Mouse (Mus musculus) left cerebral cortex, postnatal 14 days (tissue): ENCODE results near the gene Rc3h2. TPM values are rescaled to one million over a fixed set of nuclear protein-coding genes. Genes with fewer than 3 reads are reported as not detected.

Source experiments
- DNase-seq, 2 experiments: peaks; one replicate each; pipeline ENCODE4 v3.0.0; 2021 to 2022; ENCODE audit warnings: low spot score in 2 of 2, mixed read lengths in 1 of 2
- intact Hi-C: fragments of 180-260 bp; cut with DNase I; formaldehyde crosslinking; loops from one replicate; pipeline ENCODE4 v1.15.1; 2025
- total RNA-seq, 2 experiments: library from RNA; stranded (reverse); gene quantifications; 2 replicates each; pipeline ENCODE4 v1.2.3; 2021

Gene Rc3h2
- total RNA-seq, 2 experiments from 2014 or later: 81.1 to 92.8 TPM

GRCm38 (mm10) chr2:37355571-37355970 is 67.1 kb downstream of the Rc3h2 start:
- intact Hi-C loops: no loop called here
- no peak for DNase-seq

GRCm38 (mm10) chr2:37351671-37352070 is 71.0 kb downstream of the Rc3h2 start:
- DNase-seq: peak; percentile 49 to 50
- intact Hi-C loops: no loop called here

GRCm38 (mm10) chr2:37338497-37339187 is 84.1 kb downstream of the Rc3h2 start:
- intact Hi-C loops: loop anchor here (10.0 kb wide), 2 partner anchors 1124 to 1334 kb away; no protein-coding TSS in a partner anchor
- DNase-seq: peak; percentile 61 to 75

- intact Hi-C loops: loop anchor here (10.0 kb wide), 2 partner anchors 1119 to 1329 kb away; no protein-coding TSS in a partner anchor
- DNase-seq: no peak
Observed at GRCm38 (mm10) chr2:37333321-37333720, 89.4 kb downstream of the Rc3h2 start.

GRCm38 (mm10) chr2:37326215-37326614 is 96.5 kb downstream of the Rc3h2 start, which contains the start of gene Olfr368:
Gene Olfr368, plus strand, starts transcription at chr2:37326515.
- DNase-seq: no peak
- intact Hi-C loops: no loop called here

Other genes with a start within 250 kb of the Rc3h2 start
- gene Olfr365, start 234.7 kb downstream of the Rc3h2 start, total RNA-seq: not detected
- not detected for gene Olfr366, start 211.3 kb downstream of the Rc3h2 start, total RNA-seq
- not detected for gene Olfr368, start 96.4 kb downstream of the Rc3h2 start, total RNA-seq
- gene Pdcl, start 63.6 kb downstream of the Rc3h2 start, total RNA-seq: 10 to 100 TPM; 22.4 to 25.2 TPM
- gene Zbtb26, start 20.2 kb upstream of the Rc3h2 start, total RNA-seq: 1 to 10 TPM; 8.9 to 9.3 TPM
- 10 to 100 TPM; 12.5 to 13.9 TPM for gene Zbtb6, start 20.3 kb upstream of the Rc3h2 start, total RNA-seq
- gene Rabgap1, start 20.4 kb upstream of the Rc3h2 start, total RNA-seq: 10 to 100 TPM; 84.3 to 85.5 TPM
- gene Gpr21, start 93.4 kb upstream of the Rc3h2 start, total RNA-seq: 10 to 100 TPM in 1 of 2 experiments, 1 to 10 TPM in 1; 9.3 to 10.7 TPM